Mouse (Mus musculus) ES-Bruce4 (cell line): ENCODE results near the gene Tcte1.

Source experiments
- CTCF ChIP-seq: IDR thresholded peaks from one replicate; pipeline ENCODE4 v1.8.1; 2011; ENCODE audit warnings: low read depth, low read length
- POLR2A ChIP-seq: IDR thresholded peaks from one replicate; pipeline ENCODE4 v1.8.1; 2011; ENCODE audit warnings: low read length; ENCODE audit not compliant: insufficient read depth

- no peak for TF ChIP-seq CTCF
- no peak for TF ChIP-seq POLR2A
These were observed 49.1 kb upstream of the Tcte1 start for GRCm38 (mm10) chr17:45474146-45474545.
